ENCODE assay signal across 8 mouse cellular contexts in genomic region chr2:12709156-12709923, GRCm38 (mm10).
DNase-seq lines count a peak whose midpoint lies in the region; ATAC-seq and TF ChIP-seq lines count a peak whose summit lies in the region.

No protein-coding gene starts in this region.

- H3K4me2 ChIP-seq in intestine, embryonic 14.5 days (ENCODE audit: low read length), result peak overlapping the region; percentile 25; the same call in 1 of the 2 replicates
- H3K4me2 ChIP-seq in stomach, embryonic 14.5 days (replicated peaks; ENCODE audit: low read depth, low read length), result peak overlapping the region; percentile 27

- H3K27ac ChIP-seq in thymus, adult 2 months (ENCODE audit: control insufficient read depth, insufficient read depth, low read length), result no peak overlapping the region
- no peak overlapping the region for H3K27ac ChIP-seq in intestine, embryonic 14.5 days (ENCODE audit: low read depth)
- no peak overlapping the region for H3K27ac ChIP-seq in stomach, embryonic 14.5 days (ENCODE audit: low read length)

- H3K4me1 ChIP-seq in thymus, adult 2 months (replicated peaks; ENCODE audit: control insufficient read depth, insufficient read depth, low read length), result no peaks in the 10 kb centered on the region
- no peaks in the 10 kb centered on the region for H3K4me1 ChIP-seq in intestine, embryonic 14.5 days (replicated peaks; ENCODE audit: control insufficient read depth, insufficient read depth, low read length)
- no peaks in the 10 kb centered on the region for H3K4me1 ChIP-seq in stomach, embryonic 14.5 days (ENCODE audit: control insufficient read depth, insufficient read depth, low read length)

- TF ChIP-seq CTCF in thymus, adult 2 months (IDR thresholded peaks at IDR 0.05; ENCODE audit: borderline replicate concordance, control insufficient read depth, extremely low read depth, insufficient read depth, low read length, poor library complexity), result no peak

- ATAC-seq in common myeloid progenitor, adult 5-6 weeks (replicated peaks; ENCODE audit: low read depth, poor library complexity, severe bottlenecking), result peak; percentile 89
- peak; percentile 40; the same call in 1 of the 2 replicates for ATAC-seq in intestine, embryonic 14.5 days (replicated peaks; ENCODE audit: low FRiP score, low TSS enrichment, low read depth)
- ATAC-seq in stomach, embryonic 14.5 days (ENCODE audit: insufficient number of reproducible peaks, insufficient read depth, low FRiP score, low read depth), result no peak

- DNase-seq in thymus, adult 2 months, result peak; percentile 16
- no peak for DNase-seq in thymus, adult 18-20 months
- peak; percentile 26 for DNase-seq in gastrocnemius, postnatal 10 days
- peak; percentile 57 for DNase-seq in intestine, embryonic 14.5 days (ENCODE audit: low spot score)
- peak; percentile 35 to 63 for DNase-seq in left cerebral cortex, adult 8-10 months (ENCODE audit: low spot score in 2 of 2)
- peak; percentile 61 for DNase-seq in mesoderm, embryonic 11.5 days (ENCODE audit: low read depth, low spot score)

- H3K27me3 ChIP-seq in thymus, adult 2 months (ENCODE audit: control insufficient read depth, insufficient read depth, low read length), result no peaks in the 10 kb centered on the region
- H3K27me3 ChIP-seq in intestine, embryonic 14.5 days (replicated peaks; ENCODE audit: control insufficient read depth, insufficient read depth, low read length), result no peaks in the 10 kb centered on the region
- H3K27me3 ChIP-seq in stomach, embryonic 14.5 days (ENCODE audit: control insufficient read depth, insufficient read depth, low read length), result no peaks in the 10 kb centered on the region

- no peaks in the 10 kb centered on the region for H3K36me3 ChIP-seq in thymus, adult 2 months (ENCODE audit: control insufficient read depth, insufficient read depth, low read length)
- H3K36me3 ChIP-seq in intestine, embryonic 14.5 days (ENCODE audit: control insufficient read depth, insufficient read depth, low read length), result no peaks in the 10 kb centered on the region
- no peaks in the 10 kb centered on the region for H3K36me3 ChIP-seq in stomach, embryonic 14.5 days (ENCODE audit: control insufficient read depth, insufficient read depth, low read length)

- no peak for TF ChIP-seq POLR2A in thymus, adult 2 months (IDR thresholded peaks at IDR 0.05; ENCODE audit: control insufficient read depth, extremely low read depth, insufficient read depth, low read length, poor library complexity)

- no peak overlapping the region for H3K4me3 ChIP-seq in thymus, adult 2 months (ENCODE audit: control insufficient read depth, insufficient read depth, low read length)
- H3K4me3 ChIP-seq in intestine, embryonic 14.5 days (ENCODE audit: low read depth, low read length), result no peak overlapping the region
- no peak overlapping the region for H3K4me3 ChIP-seq in stomach, embryonic 14.5 days (ENCODE audit: low read depth, low read length)

- H3K9ac ChIP-seq in intestine, embryonic 14.5 days (ENCODE audit: low read length), result no peak overlapping the region
- H3K9ac ChIP-seq in stomach, embryonic 14.5 days (replicated peaks; ENCODE audit: low read depth, low read length), result no peak overlapping the region

- WGBS in thymus, adult 2 months, result 60% methylated on average over 16 of the region's 16 CpGs
- 43% methylated on average over 16 of the region's 16 CpGs for WGBS in intestine, embryonic 14.5 days
- WGBS in stomach, embryonic 14.5 days, result 24% methylated on average over 16 of the region's 16 CpGs

- H3K9me3 ChIP-seq in intestine, embryonic 14.5 days (ENCODE audit: control insufficient read depth, low read length), result no peaks in the 10 kb centered on the region
- H3K9me3 ChIP-seq in stomach, embryonic 14.5 days (ENCODE audit: control insufficient read depth, low read depth, low read length), result no peaks in the 10 kb centered on the region

Comparison
In these comparisons a context has a peak if more than half of its experiments do, and no peak if none do; other contexts are left out.
1. DNase-seq: peak in thymus, adult 2 months (single experiment), gastrocnemius, postnatal 10 days (single experiment), intestine, embryonic 14.5 days (single experiment), left cerebral cortex, adult 8-10 months (2 of 2) and mesoderm, embryonic 11.5 days (single experiment); none in thymus, adult 18-20 months (0 of 2).